Comparison of ENCODE assay signal across 9 mouse cellular contexts in the genomic region with DNA sequence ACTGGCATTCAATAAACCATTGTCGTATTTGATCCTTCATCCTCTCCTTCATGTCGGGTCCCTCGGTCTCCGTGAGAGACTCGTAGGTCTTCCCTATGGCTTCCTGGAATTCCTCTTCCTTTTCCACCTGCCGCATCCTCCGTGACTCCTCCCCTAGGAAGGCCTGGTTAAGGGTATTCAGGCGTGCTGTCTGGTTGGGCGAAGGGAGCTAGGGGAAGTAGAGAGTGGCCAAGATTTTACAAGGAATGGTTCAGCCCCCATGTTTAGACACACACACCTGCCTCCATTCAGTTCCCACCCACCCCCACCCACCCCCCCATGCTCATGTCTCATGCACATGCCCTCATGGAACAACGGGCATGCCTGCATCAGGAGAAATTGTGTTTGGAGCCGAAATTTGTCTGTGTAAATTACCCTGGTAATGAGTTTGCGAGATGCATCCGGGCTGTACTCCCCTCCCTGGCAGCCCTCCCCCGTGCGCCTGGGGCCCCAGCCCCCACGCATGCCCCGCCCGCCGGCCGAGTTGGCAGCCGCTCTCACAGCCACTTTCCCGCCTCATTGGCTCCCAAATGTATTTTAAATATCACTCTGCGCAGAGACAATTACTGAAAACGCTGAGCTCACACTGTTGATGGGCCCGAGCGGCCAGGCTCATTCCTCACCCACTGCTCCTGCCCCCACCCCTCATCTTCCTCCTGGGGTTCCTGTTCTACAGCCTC. TPM values are rescaled to one million over a fixed set of nuclear protein-coding genes. Genes with fewer than 3 reads are reported as not detected.
DNase-seq lines count a peak whose midpoint lies in the region; ATAC-seq and TF ChIP-seq lines count a peak whose summit lies in the region.
"Had no signal": no experiment of that assay in that cellular context is flagged by ENCODE, and none has a peak within 500 bp of the region (broad histone marks: within the 10 kb centered on the region; RNA-seq: fewer than 3 reads in every experiment).

No protein-coding gene starts in this region.

- H3K4me3 ChIP-seq in hindbrain, embryonic 10.5 days = peak overlapping the region; percentile 27; the same call in 1 of the 2 replicates
- H3K4me3 ChIP-seq in midbrain, embryonic 13.5 days (replicated peaks) = no peak overlapping the region; the same call in 1 of the 2 replicates
- H3K4me3 ChIP-seq in stomach, postnatal 0 days (ENCODE audit: low read depth, low read length) = no peak overlapping the region

- H3K4me1 ChIP-seq in hindbrain, embryonic 10.5 days (replicated peaks) = peaks cover 22% of the 10 kb centered on the region
- H3K4me1 ChIP-seq in midbrain, embryonic 13.5 days (replicated peaks) = peaks cover 15% of the 10 kb centered on the region
- H3K4me1 ChIP-seq in stomach, postnatal 0 days (replicated peaks; ENCODE audit: control insufficient read depth, insufficient read depth) = no peaks in the 10 kb centered on the region

- peak; percentile 80 for ATAC-seq in midbrain, embryonic 13.5 days
- peak; percentile 37; the same call in 1 of the 2 replicates for ATAC-seq in stomach, postnatal 0 days (ENCODE audit: low FRiP score, low TSS enrichment)

- WGBS in hindbrain, embryonic 10.5 days = 34% methylated on average over 26 of the region's 26 CpGs
- whole genome bisulfite sequencing in midbrain, embryonic 13.5 days = 41% methylated on average over 26 of the region's 26 CpGs
- WGBS in stomach, postnatal 0 days = 26% methylated on average over 26 of the region's 26 CpGs

- H3K4me2 ChIP-seq in midbrain, embryonic 13.5 days (replicated peaks) = peak overlapping the region; percentile 32
- peak overlapping the region; percentile 37; the same call in 1 of the 2 replicates for H3K4me2 ChIP-seq in stomach, postnatal 0 days (replicated peaks; ENCODE audit: low read depth)

- no peak for TF ChIP-seq EP300 in stomach, postnatal 0 days (optimal IDR thresholded peaks at IDR 0.05)

- H3K27ac ChIP-seq in hindbrain, embryonic 10.5 days = peak overlapping the region; percentile 66
- no peak overlapping the region for H3K27ac ChIP-seq in midbrain, embryonic 13.5 days
- H3K27ac ChIP-seq in stomach, postnatal 0 days (replicated peaks) = no peak overlapping the region

- no peaks in the 10 kb centered on the region for H3K36me3 ChIP-seq in hindbrain, embryonic 10.5 days
- no peaks in the 10 kb centered on the region for H3K36me3 ChIP-seq in midbrain, embryonic 13.5 days
- H3K36me3 ChIP-seq in stomach, postnatal 0 days (ENCODE audit: control insufficient read depth, insufficient read depth, low read length) = no peaks in the 10 kb centered on the region
- H3K36me3 ChIP-seq: G1E had no signal

- peaks cover 34% of the 10 kb centered on the region for H3K27me3 ChIP-seq in hindbrain, embryonic 10.5 days (ENCODE audit: insufficient read depth, poor library complexity, severe bottlenecking)
- no peaks in the 10 kb centered on the region; the same call in 1 of the 2 replicates for H3K27me3 ChIP-seq in midbrain, embryonic 13.5 days
- H3K27me3 ChIP-seq in stomach, postnatal 0 days (ENCODE audit: control insufficient read depth, insufficient read depth, low read length) = no peaks in the 10 kb centered on the region

- peaks cover under 1% of the 10 kb centered on the region; the same call in 1 of the 2 replicates for H3K9me3 ChIP-seq in hindbrain, embryonic 10.5 days
- no peaks in the 10 kb centered on the region for H3K9me3 ChIP-seq in midbrain, embryonic 13.5 days
- no peaks in the 10 kb centered on the region for H3K9me3 ChIP-seq in stomach, postnatal 0 days (ENCODE audit: control insufficient read depth, low read length)
- H3K9me3 ChIP-seq: G1E had no signal

- 0 out of 2 replicates have a peak overlapping the region, but pooled peaks have one; percentile 39 for H3K9ac ChIP-seq in midbrain, embryonic 13.5 days (replicated peaks)
- no peak overlapping the region for H3K9ac ChIP-seq in stomach, postnatal 0 days (ENCODE audit: low read length)

- DNase-seq in gastrocnemius, postnatal 10 days = peak; percentile 53
- DNase-seq in gastrocnemius, adult 18-20 months (ENCODE audit: low spot score) = no peak
- DNase-seq in embryo, embryonic 9.5 days (ENCODE audit: extremely low spot score) = peak; percentile 27
- DNase-seq in hindbrain, embryonic 10.5 days (ENCODE audit: low spot score) = peak; percentile 32
- DNase-seq in layer of hippocampus, postnatal 10 days (ENCODE audit: low spot score in 2 of 2) = peak; percentile 60 to 77
- peak; percentile 47 for DNase-seq in stomach, postnatal 0 days (ENCODE audit: low spot score)
- DNase-seq in urinary bladder, postnatal 10 days (ENCODE audit: low spot score) = no peak

- TF ChIP-seq CTCF in stomach, postnatal 0 days (IDR thresholded peaks at IDR 0.05; ENCODE audit: low read depth) = no peak

RNA-seq across cellular contexts. Expression of a gene that starts 5.9 kb away (rescaled TPM):
- total RNA-seq in gastrocnemius, postnatal 10 days (2021) = not detected
- not detected for total RNA-seq in gastrocnemius, adult 18-20 months (2021)
- 0.07 and 0.10 TPM in 2 replicates for polyA plus RNA-seq in hindbrain, embryonic 10.5 days (2016; fragmentation: Nextera tagmentation; extraction: Ambion mirVana)
- not detected for total RNA-seq in layer of hippocampus, postnatal 10 days (2021)
- 0.07 and 0.08 TPM in 2 replicates for polyA plus RNA-seq in midbrain, embryonic 13.5 days (2015; fragmentation: Nextera tagmentation; extraction: Ambion mirVana)
- polyA plus RNA-seq in stomach, postnatal 0 days (2015; fragmentation: Nextera tagmentation; extraction: Ambion mirVana) = 0.08 TPM in 1 of 2 replicates, not detected in the other
- total RNA-seq: G1E had no signal
- polyA plus RNA-seq: G1E had no signal

RNA-seq across cellular contexts. Expression of a gene that starts 10.0 kb away (rescaled TPM):
- 10 to 100 TPM; 31.3 to 37.4 TPM for total RNA-seq in gastrocnemius, postnatal 10 days (2021)
- 100 to 1,000 TPM; 101 to 107 TPM for total RNA-seq in gastrocnemius, adult 18-20 months (2021)
- polyA plus RNA-seq in hindbrain, embryonic 10.5 days (2016; fragmentation: Nextera tagmentation; extraction: Ambion mirVana) = 0.17 TPM in 1 of 2 replicates, not detected in the other
- under 1 TPM; 0.38 to 0.41 TPM for total RNA-seq in layer of hippocampus, postnatal 10 days (2021)
- polyA plus RNA-seq in midbrain, embryonic 13.5 days (2015; fragmentation: Nextera tagmentation; extraction: Ambion mirVana) = 0.17 TPM in 1 of 2 replicates, not detected in the other
- 0.21 and 0.25 TPM in 2 replicates for polyA plus RNA-seq in stomach, postnatal 0 days (2015; fragmentation: Nextera tagmentation; extraction: Ambion mirVana)
- total RNA-seq: G1E had no signal
- polyA plus RNA-seq: G1E had no signal

RNA-seq across cellular contexts. Expression of a gene that starts 23.8 kb away (rescaled TPM):
- total RNA-seq in gastrocnemius, postnatal 10 days (2021) = not detected
- not detected for total RNA-seq in gastrocnemius, adult 18-20 months (2021)
- polyA plus RNA-seq in hindbrain, embryonic 10.5 days (2016; fragmentation: Nextera tagmentation; extraction: Ambion mirVana) = 1.3 and 1.5 TPM in 2 replicates
- not detected for total RNA-seq in layer of hippocampus, postnatal 10 days (2021)
- 0.17 and 0.20 TPM in 2 replicates for polyA plus RNA-seq in midbrain, embryonic 13.5 days (2015; fragmentation: Nextera tagmentation; extraction: Ambion mirVana)
- polyA plus RNA-seq in stomach, postnatal 0 days (2015; fragmentation: Nextera tagmentation; extraction: Ambion mirVana) = 0.02 TPM in 1 of 2 replicates, not detected in the other
- total RNA-seq: G1E had no signal

RNA-seq across cellular contexts. Expression of a gene that starts 26.5 kb away (rescaled TPM):
- 10 to 100 TPM; 66.4 to 74.0 TPM for total RNA-seq in gastrocnemius, postnatal 10 days (2021)
- total RNA-seq in gastrocnemius, adult 18-20 months (2021) = 100 to 1,000 TPM; 108 to 112 TPM
- 125 and 159 TPM in 2 replicates for polyA plus RNA-seq in hindbrain, embryonic 10.5 days (2016; fragmentation: Nextera tagmentation; extraction: Ambion mirVana)
- total RNA-seq in layer of hippocampus, postnatal 10 days (2021) = 10 to 100 TPM; 53.2 to 57.3 TPM
- 98.2 and 103 TPM in 2 replicates for polyA plus RNA-seq in midbrain, embryonic 13.5 days (2015; fragmentation: Nextera tagmentation; extraction: Ambion mirVana)
- 45.2 and 45.3 TPM in 2 replicates for polyA plus RNA-seq in stomach, postnatal 0 days (2015; fragmentation: Nextera tagmentation; extraction: Ambion mirVana)

RNA-seq across cellular contexts. Expression of a gene that starts 35.8 kb away (rescaled TPM):
- total RNA-seq in gastrocnemius, postnatal 10 days (2021) = 10 to 100 TPM; 19.6 to 29.4 TPM
- 10 to 100 TPM in 1 of 2 experiments, 1 to 10 TPM in 1; 8.9 to 10.3 TPM for total RNA-seq in gastrocnemius, adult 18-20 months (2021)
- polyA plus RNA-seq in hindbrain, embryonic 10.5 days (2016; fragmentation: Nextera tagmentation; extraction: Ambion mirVana) = 16.5 and 19.3 TPM in 2 replicates
- total RNA-seq in layer of hippocampus, postnatal 10 days (2021) = 10 to 100 TPM; 54.6 to 64.1 TPM
- 17.8 and 18.6 TPM in 2 replicates for polyA plus RNA-seq in midbrain, embryonic 13.5 days (2015; fragmentation: Nextera tagmentation; extraction: Ambion mirVana)
- 18.2 and 19.2 TPM in 2 replicates for polyA plus RNA-seq in stomach, postnatal 0 days (2015; fragmentation: Nextera tagmentation; extraction: Ambion mirVana)

Comparison
In these comparisons a context has a peak if more than half of its experiments do, and no peak if none do; other contexts are left out.
1. DNase-seq: peak in gastrocnemius, postnatal 10 days (single experiment), embryo, embryonic 9.5 days (single experiment), hindbrain, embryonic 10.5 days (single experiment), layer of hippocampus, postnatal 10 days (2 of 2) and stomach, postnatal 0 days (single experiment); none in gastrocnemius, adult 18-20 months (single experiment) and urinary bladder, postnatal 10 days (single experiment).
2. RNA of a gene that starts 10.0 kb away (total RNA-seq): 101 to 107 TPM in gastrocnemius, adult 18-20 months and 31.3 to 37.4 TPM in gastrocnemius, postnatal 10 days; 0.38 to 0.41 TPM in layer of hippocampus, postnatal 10 days; every median in the first group is over 10 times any median in the second.